Mouse (Mus musculus): ENCODE data around the gene Ptprcap. TPM values are rescaled to one million over a fixed set of nuclear protein-coding genes. Genes with fewer than 3 reads are reported as not detected.

Gene Ptprcap
- total and polyA plus RNA-seq, 2 experiments: 1.7 to 8.2 TPM

- H3K27ac ChIP-seq (replicated peaks; ENCODE audit: insufficient read depth, low read depth, low read length): no peak overlapping the region
- no peak for DNase-seq (ENCODE audit: extremely low read depth, low read depth, low spot score)
- no peaks in the 10 kb centered on the region for H3K27me3 ChIP-seq (ENCODE audit: control insufficient read depth, insufficient read depth, low read length)
- H3K79me2 ChIP-seq (ENCODE audit: control insufficient read depth, insufficient read depth, low read length): no peaks in the 10 kb centered on the region
- peaks cover 3% of the 10 kb centered on the region for H3K4me1 ChIP-seq (ENCODE audit: control insufficient read depth, insufficient read depth, low read length)
- WGBS: 72% methylated on average over 13 of the region's 13 CpGs
- no peak overlapping the region for H3K9ac ChIP-seq (ENCODE audit: low read depth, low read length)
- H3K4me3 ChIP-seq (ENCODE audit: insufficient read depth, low read depth, low read length): no peak overlapping the region
- TF ChIP-seq POLR2A (IDR thresholded peaks at IDR 0.05; ENCODE audit: extremely low read depth, insufficient read depth, low read length) (no peak), CTCF (IDR thresholded peaks at IDR 0.05; ENCODE audit: low read depth, low read length) (no peak)
- no peaks in the 10 kb centered on the region for H3K36me3 ChIP-seq (ENCODE audit: control insufficient read depth, insufficient read depth, low read length)
These were observed 18.2 kb downstream of the Ptprcap start for GRCm38 (mm10) chr19:4171393-4172290.

GRCm38 (mm10) chr19:4172925-4173324 lies 19.5 kb downstream of the Ptprcap start:
- Histone ChIP-seq H3K4me3 (ENCODE audit: insufficient read depth, low read depth, low read length) (no peak overlapping the region), H3K27me3 (ENCODE audit: control insufficient read depth, insufficient read depth, low read length) (no peaks in the 10 kb centered on the region), H3K36me3 (ENCODE audit: control insufficient read depth, insufficient read depth, low read length) (no peaks in the 10 kb centered on the region), H3K4me1 (ENCODE audit: control insufficient read depth, insufficient read depth, low read length) (peaks cover 3% of the 10 kb centered on the region), H3K27ac (replicated peaks; ENCODE audit: insufficient read depth, low read depth, low read length) (no peak overlapping the region), H3K79me2 (ENCODE audit: control insufficient read depth, insufficient read depth, low read length) (no peaks in the 10 kb centered on the region), H3K9ac (ENCODE audit: low read depth, low read length) (no peak overlapping the region)
- 80% methylated on average over 11 of the region's 11 CpGs for WGBS
- TF ChIP-seq POLR2A (IDR thresholded peaks at IDR 0.05; ENCODE audit: extremely low read depth, insufficient read depth, low read length) (no peak), CTCF (IDR thresholded peaks at IDR 0.05; ENCODE audit: low read depth, low read length) (no peak)
- DNase-seq (ENCODE audit: extremely low read depth, low read depth, low spot score): no peak

- H3K27ac ChIP-seq (replicated peaks; ENCODE audit: insufficient read depth, low read depth, low read length): no peak within 1 kb of the TSS
- TF ChIP-seq CTCF (IDR thresholded peaks at IDR 0.05; ENCODE audit: low read depth, low read length): no peak
- no peak for TF ChIP-seq POLR2A (IDR thresholded peaks at IDR 0.05; ENCODE audit: extremely low read depth, insufficient read depth, low read length)
- DNase-seq (ENCODE audit: extremely low read depth, low read depth, low spot score): no peak
- no peak within 1 kb of the TSS for H3K9ac ChIP-seq (ENCODE audit: low read depth, low read length)
- no peaks in the 10 kb centered on the region for H3K4me1 ChIP-seq (ENCODE audit: control insufficient read depth, insufficient read depth, low read length)
- H3K36me3 ChIP-seq (ENCODE audit: control insufficient read depth, insufficient read depth, low read length): no peaks in the 10 kb centered on the region
- no peaks in the 10 kb centered on the region for H3K27me3 ChIP-seq (ENCODE audit: control insufficient read depth, insufficient read depth, low read length)
- no peak within 1 kb of the TSS for H3K4me3 ChIP-seq (ENCODE audit: insufficient read depth, low read depth, low read length)
- H3K79me2 ChIP-seq (ENCODE audit: control insufficient read depth, insufficient read depth, low read length): no peaks in the 10 kb centered on the region
- WGBS: 25% methylated on average over 11 of the region's 11 CpGs
These were observed 22.1 kb downstream of the Ptprcap start, which contains the start of gene Carns1 for GRCm38 (mm10) chr19:4175368-4175947. Carns1 (minus strand) TSS chr19:4175479.

GRCm38 (mm10) chr19:4180411-4180810 lies 27.0 kb downstream of the Ptprcap start:
- Histone ChIP-seq H3K27me3 (ENCODE audit: control insufficient read depth, insufficient read depth, low read length) (no peaks in the 10 kb centered on the region), H3K4me1 (ENCODE audit: control insufficient read depth, insufficient read depth, low read length) (no peaks in the 10 kb centered on the region), H3K4me3 (ENCODE audit: insufficient read depth, low read depth, low read length) (no peak overlapping the region), H3K27ac (replicated peaks; ENCODE audit: insufficient read depth, low read depth, low read length) (no peak overlapping the region), H3K36me3 (ENCODE audit: control insufficient read depth, insufficient read depth, low read length) (no peaks in the 10 kb centered on the region), H3K79me2 (ENCODE audit: control insufficient read depth, insufficient read depth, low read length) (no peaks in the 10 kb centered on the region), H3K9ac (ENCODE audit: low read depth, low read length) (no peak overlapping the region)
- TF ChIP-seq POLR2A (IDR thresholded peaks at IDR 0.05; ENCODE audit: extremely low read depth, insufficient read depth, low read length): no peak
- no peak for TF ChIP-seq CTCF (IDR thresholded peaks at IDR 0.05; ENCODE audit: low read depth, low read length)
- WGBS: 76% methylated on average over 7 of the region's 7 CpGs
- DNase-seq (ENCODE audit: extremely low read depth, low read depth, low spot score): no peak

GRCm38 (mm10) chr19:4181892-4182291 lies 28.5 kb downstream of the Ptprcap start:
- Histone ChIP-seq H3K4me1 (ENCODE audit: control insufficient read depth, insufficient read depth, low read length) (no peaks in the 10 kb centered on the region), H3K9ac (ENCODE audit: low read depth, low read length) (no peak overlapping the region), H3K4me3 (ENCODE audit: insufficient read depth, low read depth, low read length) (no peak overlapping the region), H3K27me3 (ENCODE audit: control insufficient read depth, insufficient read depth, low read length) (no peaks in the 10 kb centered on the region), H3K36me3 (ENCODE audit: control insufficient read depth, insufficient read depth, low read length) (no peaks in the 10 kb centered on the region), H3K79me2 (ENCODE audit: control insufficient read depth, insufficient read depth, low read length) (no peaks in the 10 kb centered on the region), H3K27ac (replicated peaks; ENCODE audit: insufficient read depth, low read depth, low read length) (no peak overlapping the region)
- TF ChIP-seq CTCF (IDR thresholded peaks at IDR 0.05; ENCODE audit: low read depth, low read length) (no peak), POLR2A (IDR thresholded peaks at IDR 0.05; ENCODE audit: extremely low read depth, insufficient read depth, low read length) (no peak)
- peak; percentile 42 for DNase-seq (ENCODE audit: extremely low read depth, low read depth, low spot score)
- 58% methylated on average over 3 of the region's 3 CpGs for WGBS

Data from liver, adult 2 months (tissue).